Mouse (Mus musculus) cerebellum, adult 2 months (tissue): ENCODE data around the gene E030030I06Rik. TPM values are rescaled to one million over a fixed set of nuclear protein-coding genes. Genes with fewer than 3 reads are reported as not detected.
A peak's percentile ranks its signal among the peaks of the same experiment; 100 is the strongest.
"Not testable (repeated sequence)": the region's sequence is repeated elsewhere in the genome, so short reads cannot be mapped to it uniquely, and the experiment has no call there.

ENCODE experiments used
- DNase-seq, 2 experiments: peaks; one replicate each; pipeline ENCODE4 v3.0.0; 2021
- H3K27ac ChIP-seq: fragments of 200-500 bp; 2 replicates; pipeline ENCODE4 v1.5.1; 2012; ENCODE audit warnings: low read length, control low read depth, inconsistent platforms; ENCODE audit not compliant: insufficient read depth
- H3K27me3 ChIP-seq: fragments of 200-500 bp; 2 replicates; pipeline ENCODE4 v1.6.1; 2012; ENCODE audit warnings: inconsistent platforms, mild to moderate bottlenecking, low read length, moderate library complexity; ENCODE audit not compliant: control insufficient read depth, insufficient read depth
- H3K4me1 ChIP-seq: fragments of 200-500 bp; 2 replicates; pipeline ENCODE4 v1.6.1; 2011; ENCODE audit warnings: low read length; ENCODE audit not compliant: control insufficient read depth, insufficient read depth
- H3K4me3 ChIP-seq: fragments of 200-500 bp; replicated peaks from 2 replicates; pipeline ENCODE3; 2011; ENCODE audit warnings: mild to moderate bottlenecking, low read depth, low read length, control low read depth; ENCODE audit not compliant: insufficient read depth
- CTCF ChIP-seq: fragments of 200-500 bp; IDR thresholded peaks from 2 replicates; pipeline ENCODE4 v1.5.1; 2011; ENCODE audit warnings: low read depth, mild to moderate bottlenecking, control low read depth, low read length, moderate library complexity, borderline replicate concordance; ENCODE audit not compliant: insufficient read depth
- POLR2A ChIP-seq: fragments of 200-500 bp; IDR thresholded peaks from 2 replicates; pipeline ENCODE4 v1.6.1; 2011; ENCODE audit warnings: low read length, control low read depth, borderline replicate concordance; ENCODE audit not compliant: insufficient read depth
- WGBS: fragments of 180-500 bp; shearing (Covaris S2); methylation state at CpG from one replicate; pipeline ENCODE4 v1.1.7; 2018; 5-methylcytosine and 5-hydroxymethylcytosine counted together
- polyA plus RNA-seq: library from polyadenylated mRNA; depleted of rRNA; stranded (reverse); fragments of >200 nt; gene quantifications from 2 replicates; pipeline ENCODE4 v1.2.3, GENCODE M21; 2012

The E030030I06Rik gene
- polyA plus RNA-seq, 1 experiment: 0.13 TPM

DNA sequence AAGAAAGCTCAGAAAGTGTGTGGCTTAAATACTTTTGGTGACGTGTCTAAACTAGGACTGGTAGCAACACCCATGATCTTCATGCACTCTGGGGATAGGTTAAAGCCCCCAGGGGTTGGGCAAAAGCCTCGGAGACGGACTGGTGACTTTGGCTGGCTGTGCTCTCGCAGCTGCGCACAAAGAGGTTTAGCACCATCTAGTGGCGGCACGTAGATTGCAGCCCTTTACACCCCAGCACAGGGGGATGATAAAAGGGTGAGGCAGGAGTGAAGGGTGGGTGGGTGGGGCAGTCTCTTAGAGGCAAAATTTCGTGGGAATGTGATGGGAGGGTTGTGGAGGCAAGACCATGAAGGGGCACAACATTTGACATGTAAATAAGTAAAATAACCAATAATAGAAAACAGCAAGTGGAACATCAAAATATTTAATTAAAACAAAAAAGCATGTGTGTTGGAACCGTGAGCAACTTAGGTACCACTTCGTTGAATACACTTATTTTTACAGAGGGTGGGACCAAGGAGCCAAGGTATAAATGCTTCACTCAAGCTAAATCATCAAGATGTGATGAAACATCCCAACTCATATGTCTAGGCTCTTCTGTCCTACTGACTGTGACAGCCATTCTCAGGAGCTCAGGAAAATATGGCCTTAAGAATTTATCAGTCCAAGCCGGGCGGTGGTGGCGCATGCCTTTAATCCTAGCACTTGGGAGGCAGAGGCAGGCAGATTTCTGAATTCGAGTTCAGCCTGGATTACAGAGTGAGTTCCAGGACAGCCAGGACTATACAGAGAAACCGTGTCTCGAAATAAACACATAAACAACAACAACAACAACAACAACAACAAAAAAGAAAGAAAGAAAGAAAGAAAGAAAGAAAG lies 14.9 kb upstream of the E030030I06Rik start:
- H3K4me1 ChIP-seq, H3K4me3 ChIP-seq, H3K27me3 ChIP-seq, H3K27ac ChIP-seq: not testable (repeated sequence)
- WGBS: 37% methylated on average over 16 of the region's 16 CpGs
- peak; percentile 43 to 75 for DNase-seq
- TF ChIP-seq CTCF: peak; percentile 45

DNA sequence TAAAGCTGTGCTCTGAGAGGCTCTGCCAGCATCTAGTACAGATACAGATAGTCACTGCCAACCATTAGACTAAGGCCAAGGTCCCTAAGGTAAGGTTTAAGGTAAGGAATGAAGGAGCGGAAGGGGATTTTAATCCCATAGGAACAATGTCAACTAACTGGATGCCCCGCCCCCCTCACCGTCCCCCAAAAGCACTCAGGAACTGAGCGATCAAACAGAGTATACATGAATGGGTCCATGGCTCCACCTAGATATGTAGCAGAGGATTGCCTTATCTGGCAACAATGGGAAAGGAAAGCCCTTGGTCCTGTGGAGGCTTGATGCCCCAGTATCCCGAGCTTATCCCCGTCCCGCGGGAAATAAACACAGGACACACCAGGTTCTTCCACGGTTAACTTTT lies 14.2 kb upstream of the E030030I06Rik start:
- DNase-seq, H3K27ac ChIP-seq, H3K4me3 ChIP-seq, H3K27me3 ChIP-seq, H3K4me1 ChIP-seq: not testable (repeated sequence)
- 5% methylated on average over 9 of the region's 9 CpGs for WGBS

DNA sequence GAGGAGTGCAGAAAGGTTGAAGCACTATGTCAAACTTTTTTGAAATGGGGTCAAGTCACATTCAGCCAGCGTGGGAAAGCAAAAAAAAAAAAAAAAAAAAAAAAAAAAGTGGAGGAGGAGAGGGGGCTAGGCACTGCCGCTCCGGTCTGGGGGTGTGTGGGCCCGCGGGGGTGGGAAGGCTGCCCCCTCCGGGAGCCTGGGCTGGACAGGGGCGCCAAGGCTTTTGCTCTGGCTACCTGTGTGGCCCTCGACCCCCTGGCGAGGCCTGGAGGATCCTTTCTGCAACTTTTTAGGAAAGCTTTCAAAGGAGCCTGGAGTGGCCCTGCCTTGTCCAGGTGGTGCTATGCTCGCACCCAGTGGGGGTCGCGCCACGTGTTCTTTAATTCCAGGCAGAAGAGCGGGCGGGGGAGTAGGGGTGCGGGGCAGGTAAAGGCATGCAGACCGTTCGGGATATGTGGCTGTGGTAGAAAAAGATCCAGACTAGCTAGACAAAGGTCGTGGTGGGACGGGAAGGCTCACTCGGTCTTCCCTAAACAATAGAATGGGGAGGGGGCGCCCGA lies 10.6 kb upstream of the E030030I06Rik start:
- peaks cover 8% of the 10 kb centered on the region; the same call in 1 of the 2 replicates for H3K27me3 ChIP-seq
- no peak overlapping the region for H3K27ac ChIP-seq
- TF ChIP-seq CTCF (no peak), POLR2A (no peak)
- no peak for DNase-seq
- WGBS: 6% methylated on average over 23 of the region's 23 CpGs
- no peaks in the 10 kb centered on the region for H3K4me1 ChIP-seq
- no peak overlapping the region for H3K4me3 ChIP-seq

DNA sequence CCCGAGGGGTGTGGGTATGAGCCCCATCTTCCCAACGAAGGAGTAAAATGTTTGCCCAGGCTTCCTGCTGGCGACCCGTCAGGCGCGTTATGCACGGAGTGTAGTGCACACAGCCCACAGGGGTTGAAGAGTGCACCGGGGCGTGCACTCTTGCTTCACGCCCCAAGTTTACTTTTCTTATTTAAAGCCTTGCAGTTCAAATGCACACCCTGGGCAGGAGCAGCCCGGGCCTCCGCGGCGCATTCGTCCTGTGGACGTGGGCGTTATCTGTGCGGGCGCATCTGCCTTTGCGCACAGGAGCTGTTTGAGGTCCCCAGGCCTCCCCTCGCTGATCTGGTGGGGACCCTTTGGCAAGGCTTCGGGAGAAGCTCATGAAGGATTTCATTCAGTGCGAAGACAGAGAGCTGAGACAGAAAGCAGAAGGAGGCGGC lies 10.1 kb upstream of the E030030I06Rik start:
- no peak for DNase-seq
- TF ChIP-seq CTCF (no peak), POLR2A (no peak)
- Histone ChIP-seq H3K4me3 (no peak overlapping the region), H3K4me1 (no peaks in the 10 kb centered on the region), H3K27me3 (peaks cover 8% of the 10 kb centered on the region; the same call in 1 of the 2 replicates), H3K27ac (no peak overlapping the region)
- under 1% methylated on average over 24 of the region's 24 CpGs for WGBS

DNA sequence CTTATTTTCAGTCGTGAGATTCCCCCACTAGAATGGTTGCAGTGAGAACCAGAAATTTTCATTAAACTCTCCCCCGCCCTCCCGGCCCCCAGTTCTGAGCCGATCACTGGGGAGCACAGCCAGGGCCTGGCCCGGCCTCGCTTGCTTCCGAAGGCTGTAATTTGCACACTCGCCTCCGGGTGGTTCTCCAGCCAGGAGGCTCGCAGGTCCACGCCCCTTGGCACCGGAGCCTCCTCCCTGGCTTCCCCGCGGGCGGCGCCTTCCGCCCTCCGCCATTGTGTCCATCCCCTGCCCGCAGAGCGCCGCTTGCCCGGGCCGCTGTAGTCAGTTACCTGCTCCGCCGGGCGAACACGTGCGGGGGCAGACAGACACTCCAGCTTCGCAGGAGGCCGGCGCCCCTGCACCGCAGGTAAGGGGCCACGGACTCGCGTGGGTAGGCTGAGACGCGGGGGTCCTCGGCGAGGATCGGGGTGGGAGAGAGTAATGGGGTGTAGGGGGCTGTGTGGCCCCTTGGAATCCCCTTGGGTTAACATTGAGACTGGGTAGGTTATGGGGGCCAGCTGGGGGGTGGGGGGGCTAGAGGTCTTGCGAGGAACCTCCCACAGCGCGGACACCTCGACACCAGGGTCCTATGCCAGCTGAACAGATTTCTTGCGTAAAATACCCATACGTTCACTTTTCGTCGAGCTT lies 9.4 kb upstream of the E030030I06Rik start, which contains the start of the genes Raet1e and H60b:
Gene Raet1e (plus strand): TSS at position 260 of the 690 bp plus-strand sequence.
Gene H60b (plus strand): TSS at position 277 of the 690 bp plus-strand sequence.
- H3K4me3 ChIP-seq: not testable (repeated sequence)

DNA sequence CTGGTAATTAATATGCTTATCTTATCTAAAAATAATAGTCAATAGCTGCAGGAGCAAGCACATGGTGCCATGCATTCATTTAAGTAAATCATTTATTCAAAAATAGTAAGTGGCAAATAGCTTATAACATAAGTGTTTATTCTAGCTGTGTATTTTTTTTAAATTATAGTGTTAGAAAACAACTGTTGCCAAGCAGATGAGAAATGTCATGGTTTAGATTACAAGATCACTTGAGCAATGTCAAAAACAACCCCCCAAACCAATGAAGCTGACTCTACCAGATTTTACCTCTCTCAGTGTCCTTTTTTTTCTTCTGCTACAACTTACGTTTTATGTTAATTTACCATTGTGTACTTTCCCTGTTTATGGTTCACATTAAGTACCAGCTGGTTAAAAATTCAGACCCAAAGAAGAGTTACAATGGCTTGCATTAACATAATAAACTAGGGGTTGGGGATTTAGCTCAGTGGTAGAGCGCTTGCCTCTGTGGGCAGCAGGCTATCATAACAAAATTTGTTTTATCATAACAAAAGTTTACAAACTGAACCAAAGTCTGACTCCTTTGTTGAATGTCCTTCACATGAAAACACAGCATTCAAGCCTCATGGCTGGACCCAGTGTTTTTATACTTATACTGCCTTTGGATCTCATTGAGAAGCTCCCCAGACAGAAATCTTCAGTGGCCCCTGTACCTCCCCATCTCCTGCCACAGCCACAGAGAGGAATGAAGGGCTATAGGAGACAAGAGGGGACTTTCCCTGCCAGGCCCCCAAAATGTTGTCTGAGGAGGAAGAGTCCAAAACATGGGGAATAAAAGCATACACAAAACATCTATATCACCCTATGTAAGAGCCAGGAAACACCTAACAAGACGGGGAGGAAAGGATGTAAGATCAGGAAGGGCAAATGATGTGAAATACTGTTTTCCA lies 6.1 kb upstream of the E030030I06Rik start:
- no peak for DNase-seq
- no peaks in the 10 kb centered on the region for H3K4me1 ChIP-seq
- H3K27me3 ChIP-seq: peaks cover 11% of the 10 kb centered on the region; the same call in 1 of the 2 replicates
- no peak overlapping the region for H3K27ac ChIP-seq
- 74% methylated on average over 3 of the region's 3 CpGs for WGBS
- no peak overlapping the region for H3K4me3 ChIP-seq
- TF ChIP-seq POLR2A (no peak), CTCF (no peak)

More for the DNA sequence above, 9.4 kb upstream of the E030030I06Rik start, which contains the start of the genes Raet1e and H60b:
- not testable (repeated sequence) for H3K4me1 ChIP-seq, H3K27me3 ChIP-seq, DNase-seq, H3K27ac ChIP-seq
- 2% methylated on average over 48 of the region's 48 CpGs for WGBS

DNA sequence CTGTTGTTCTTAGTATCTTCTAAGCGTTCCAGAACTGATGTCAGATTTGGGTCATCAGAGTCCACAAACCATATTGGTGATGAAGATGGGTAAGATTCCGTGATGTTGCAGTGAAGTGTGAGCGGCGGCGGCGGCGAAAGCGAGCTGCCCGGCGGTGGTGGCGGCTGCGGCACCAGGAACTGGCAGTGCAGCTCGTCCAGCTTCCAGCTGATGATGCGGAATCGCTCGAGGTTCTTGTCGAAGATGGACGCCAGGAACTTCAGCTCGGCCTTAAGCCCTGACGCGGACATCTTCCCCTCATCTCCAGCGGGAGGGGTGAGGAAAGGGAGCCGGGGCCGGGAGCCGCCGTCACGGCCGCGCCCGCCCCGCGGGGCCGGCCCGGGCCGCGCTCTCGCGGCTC lies 5.1 kb upstream of the E030030I06Rik start:
- 2% methylated on average over 38 of the region's 38 CpGs for WGBS
- H3K27me3 ChIP-seq, H3K4me3 ChIP-seq, H3K27ac ChIP-seq, H3K4me1 ChIP-seq: not testable (repeated sequence)
- DNase-seq: peak in 1 of 2 experiments; percentile 34

DNA sequence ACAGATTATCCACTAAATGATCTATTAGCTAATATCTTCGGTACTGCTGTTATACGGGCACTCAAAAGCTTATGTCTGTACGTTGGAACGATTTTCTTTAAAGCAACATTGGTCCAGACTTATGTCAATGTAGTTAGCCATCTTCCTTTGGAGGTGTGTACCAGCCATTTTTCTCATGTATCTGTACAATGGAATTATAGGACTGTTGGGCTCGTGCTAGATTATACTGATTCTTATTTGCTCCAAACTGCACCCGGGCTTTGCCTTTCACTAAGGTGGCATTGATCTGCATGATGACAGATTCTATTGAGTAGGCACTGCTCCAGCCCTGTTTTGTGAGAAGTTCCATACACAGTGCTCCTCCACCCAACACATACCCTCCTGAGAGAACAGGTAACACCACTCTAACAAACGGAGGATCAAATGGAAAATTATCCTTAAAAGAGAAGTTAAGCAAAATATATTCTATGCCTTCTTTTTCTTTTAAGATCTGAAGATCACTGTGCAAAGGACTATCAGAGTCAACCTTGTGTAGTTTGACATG lies 4.1 kb upstream of the E030030I06Rik start:
- not testable (repeated sequence) for DNase-seq, H3K4me3 ChIP-seq, H3K27ac ChIP-seq, H3K4me1 ChIP-seq, H3K27me3 ChIP-seq
- 11% methylated on average over 7 of the region's 7 CpGs for WGBS

DNA sequence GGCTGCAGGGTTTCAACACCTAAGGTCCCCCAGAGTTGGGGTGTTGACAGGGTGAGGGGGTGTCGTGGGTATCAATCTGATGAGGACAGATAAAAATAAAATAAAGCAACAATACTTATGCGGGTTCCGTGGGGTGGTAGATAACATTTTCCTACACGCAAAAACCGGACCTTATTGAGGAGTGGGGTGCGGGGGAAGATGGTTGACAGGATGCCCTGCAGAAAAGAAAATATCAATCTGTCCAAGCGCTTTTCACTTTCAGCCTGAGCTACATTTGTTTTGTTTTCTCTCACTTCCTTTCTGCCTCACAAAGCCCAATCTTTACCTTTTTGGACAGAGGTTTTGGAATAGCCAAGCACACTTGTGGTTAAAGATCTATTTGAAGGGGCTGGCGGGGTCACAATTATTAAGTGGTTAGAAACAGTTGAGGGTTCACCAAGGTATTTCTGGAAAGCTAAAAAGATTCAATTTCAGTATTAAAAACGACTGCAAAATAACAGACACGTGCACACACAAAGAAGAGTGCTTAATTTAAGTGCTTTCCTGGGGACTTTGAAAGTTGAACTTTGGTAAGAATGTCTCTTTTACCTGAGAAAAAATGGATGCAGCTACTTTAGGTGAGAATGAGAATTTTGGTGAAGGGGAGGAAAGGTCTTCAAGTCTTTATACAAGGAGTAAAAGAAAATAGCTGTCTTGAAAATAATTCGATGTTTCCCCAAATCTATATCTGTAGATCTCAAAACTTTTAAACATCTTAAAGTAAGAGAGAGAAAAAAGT lies 3.0 kb upstream of the E030030I06Rik start:
- WGBS: 9% methylated on average over 11 of the region's 11 CpGs

DNA sequence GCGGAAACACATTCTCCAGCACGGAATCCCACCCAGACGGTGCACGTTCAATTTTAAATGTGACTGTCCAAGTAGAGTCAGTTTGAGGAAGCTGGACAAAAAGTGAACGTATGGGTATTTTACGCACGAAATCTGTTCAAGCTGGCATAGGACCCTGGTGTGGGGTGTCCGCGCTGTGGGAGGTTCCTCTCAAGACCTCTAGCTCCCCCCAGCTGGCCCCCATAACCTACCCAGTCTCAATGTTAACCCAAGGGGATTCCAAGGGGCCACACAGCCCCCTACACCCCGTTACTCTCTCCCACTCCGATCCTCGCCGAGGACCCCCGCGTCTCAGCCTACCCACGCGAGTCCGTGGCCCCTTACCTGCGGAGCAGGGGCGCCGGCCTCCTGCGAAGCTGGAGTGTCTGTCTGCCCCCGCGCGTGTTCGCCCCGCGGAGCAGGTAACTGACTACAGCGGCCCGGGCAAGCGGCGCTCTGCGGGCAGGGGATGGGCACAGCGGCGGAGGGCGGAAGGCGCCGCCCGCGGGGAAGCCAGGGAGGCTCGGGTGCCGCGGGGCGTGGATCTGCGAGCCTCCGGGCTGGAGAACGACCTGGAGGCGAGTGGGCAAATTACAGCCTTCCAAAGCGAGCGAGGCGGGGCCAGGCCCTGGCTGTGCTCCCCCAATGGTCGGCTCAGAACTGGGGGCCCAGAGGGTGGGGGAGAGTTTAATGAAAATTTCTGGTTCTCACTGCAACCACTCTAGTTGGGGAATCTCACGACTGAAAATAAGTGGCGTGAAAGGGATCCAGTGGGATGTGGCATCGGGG lies 2.2 kb upstream of the E030030I06Rik start:
- H3K27me3 ChIP-seq, DNase-seq, H3K4me1 ChIP-seq, H3K4me3 ChIP-seq, H3K27ac ChIP-seq: not testable (repeated sequence)
- WGBS: 3% methylated on average over 55 of the region's 55 CpGs

More for the DNA sequence above, 3.0 kb upstream of the E030030I06Rik start:
- H3K27ac ChIP-seq, H3K4me3 ChIP-seq, H3K4me1 ChIP-seq, DNase-seq, H3K27me3 ChIP-seq: not testable (repeated sequence)
